Mouse (Mus musculus): ENCODE measurements around the gene Ntng1. TPM values are rescaled to one million over a fixed set of nuclear protein-coding genes. Genes with fewer than 3 reads are reported as not detected.

Ntng1 gene
- not detected in 2 replicates for total RNA-seq (2014; fragmentation: Nextera tagmentation)
- total RNA-seq (2017), result not detected in 2 replicates

DNA sequence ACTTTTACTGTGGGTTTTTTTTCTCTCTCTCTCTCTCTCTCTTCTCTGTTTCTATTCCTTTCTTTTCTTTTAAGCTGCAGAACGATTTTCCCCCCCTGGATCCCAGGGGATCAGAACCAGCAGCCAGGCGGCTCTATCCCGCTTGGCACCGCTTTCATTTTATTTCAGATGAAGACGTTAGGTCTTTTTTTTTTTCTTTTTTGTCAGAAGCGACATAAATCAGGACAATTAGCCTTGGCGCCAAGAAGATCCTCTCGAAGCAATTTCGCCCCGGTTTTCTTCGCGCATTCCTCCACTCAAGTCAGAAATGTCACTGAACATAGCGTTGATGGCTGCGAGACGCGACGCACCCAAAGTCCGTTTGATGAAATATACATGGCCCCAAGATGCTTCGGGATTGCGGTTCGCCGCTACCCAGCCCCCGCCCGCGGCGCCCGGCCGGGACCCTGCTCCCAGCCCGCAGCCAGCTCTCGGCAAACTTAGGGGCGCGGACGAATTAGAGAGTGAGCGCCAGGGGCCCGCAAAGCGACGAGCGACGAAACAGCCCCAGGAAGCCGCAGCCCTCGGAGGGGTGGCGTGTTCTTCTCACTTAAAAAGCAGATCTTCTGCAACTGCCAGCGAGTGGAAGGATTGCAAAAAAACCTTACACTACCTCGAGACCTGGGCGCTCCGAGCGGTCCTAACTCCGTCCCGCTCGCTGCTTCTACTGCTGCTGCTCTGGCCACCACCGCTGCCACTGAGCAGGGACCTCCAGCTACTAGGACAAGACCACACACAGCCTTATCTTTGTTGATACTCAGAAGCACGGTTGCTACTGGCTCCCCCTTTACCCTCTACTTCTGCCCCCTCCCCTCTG is at the start of gene Ntng1:
Gene Ntng1 (minus strand): TSS at position 806 of the 856 bp plus-strand sequence.
- ATAC-seq (replicated peaks; ENCODE audit: poor library complexity, severe bottlenecking), result peak; percentile 58

DNA sequence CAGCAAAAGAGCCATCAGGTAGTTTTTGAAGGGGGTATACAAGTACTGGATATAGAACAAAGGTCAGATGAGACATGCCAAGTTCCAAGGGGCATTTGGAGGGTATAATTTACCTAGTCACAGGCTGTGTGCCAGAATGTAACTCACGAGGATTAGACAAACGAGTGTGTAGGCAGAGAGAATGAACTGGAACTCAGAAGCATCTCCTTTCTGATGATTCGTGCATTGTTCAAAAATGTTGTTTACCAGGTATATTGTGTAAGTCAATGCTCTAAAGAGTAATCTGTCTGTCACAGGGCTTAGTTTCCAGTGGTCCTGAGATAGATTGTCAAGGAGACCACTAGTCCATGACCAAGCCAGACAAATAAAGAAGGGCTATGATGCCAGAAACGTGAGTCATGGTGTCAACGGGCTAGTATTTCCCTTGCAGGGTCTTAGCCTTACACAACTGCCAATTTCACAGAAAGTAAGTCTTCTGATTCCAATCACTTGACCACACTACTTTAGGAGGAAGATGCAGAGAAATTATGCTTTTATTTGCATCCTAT is 43.7 kb upstream of the Ntng1 start:
- no peak for ATAC-seq (replicated peaks; ENCODE audit: poor library complexity, severe bottlenecking)

DNA sequence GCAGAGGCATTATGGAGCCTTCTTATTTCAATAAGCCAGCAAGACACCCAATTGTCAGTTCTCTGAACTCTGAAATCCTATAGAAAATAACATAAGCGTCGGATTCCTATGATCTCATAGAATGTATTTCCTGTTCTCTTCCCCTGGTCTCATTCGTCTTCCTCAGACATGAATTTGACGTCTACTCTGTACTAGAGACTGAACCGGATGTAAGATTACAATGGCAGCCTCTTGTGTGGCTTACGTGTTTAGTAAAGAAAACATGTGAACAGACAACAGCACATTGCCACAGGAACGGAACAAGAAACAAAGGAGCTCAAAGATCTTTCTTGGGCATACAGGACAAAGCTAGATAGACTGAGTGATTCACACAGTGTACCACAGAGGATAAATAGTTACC is 5.3 kb upstream of the Ntng1 start:
- ATAC-seq (replicated peaks; ENCODE audit: poor library complexity, severe bottlenecking), result no peak

DNA sequence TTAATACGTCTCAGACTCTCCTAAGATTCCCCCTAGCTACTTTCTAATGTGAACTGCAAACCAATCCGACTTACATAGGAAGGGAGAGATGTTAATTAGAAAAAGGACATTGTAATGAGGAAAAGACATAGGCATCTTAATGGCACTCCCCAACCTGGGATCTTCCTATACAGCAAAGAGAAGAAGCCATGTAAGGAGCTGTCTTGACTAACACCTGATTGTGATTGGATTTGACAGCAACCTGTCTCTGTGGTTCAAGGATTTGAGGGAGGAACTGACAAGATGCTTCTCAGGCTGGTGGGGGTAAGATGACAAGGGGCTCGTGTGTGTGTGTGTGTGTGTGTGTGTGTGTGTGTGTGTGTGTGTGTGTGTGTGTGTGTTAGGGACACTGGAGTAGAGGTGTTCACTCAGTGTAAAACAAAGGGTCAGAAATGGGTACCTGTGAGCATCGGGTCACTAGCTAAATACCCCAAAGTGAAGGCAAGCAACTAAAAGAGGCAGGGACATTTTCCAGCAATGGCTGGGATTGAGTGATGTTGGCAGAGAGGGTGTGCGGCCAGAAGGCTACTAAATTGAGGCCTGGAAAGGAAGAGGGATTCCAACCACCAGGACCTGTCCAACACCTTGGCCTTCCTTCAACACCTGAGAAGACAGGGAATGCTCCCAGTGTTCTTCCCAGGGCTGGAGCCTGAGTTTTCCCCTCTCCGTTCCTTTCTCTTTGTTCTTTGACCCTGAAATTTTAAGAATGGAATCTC is 667 bp upstream of the Ntng1 start:
- ATAC-seq (replicated peaks; ENCODE audit: poor library complexity, severe bottlenecking), result no peak

DNA sequence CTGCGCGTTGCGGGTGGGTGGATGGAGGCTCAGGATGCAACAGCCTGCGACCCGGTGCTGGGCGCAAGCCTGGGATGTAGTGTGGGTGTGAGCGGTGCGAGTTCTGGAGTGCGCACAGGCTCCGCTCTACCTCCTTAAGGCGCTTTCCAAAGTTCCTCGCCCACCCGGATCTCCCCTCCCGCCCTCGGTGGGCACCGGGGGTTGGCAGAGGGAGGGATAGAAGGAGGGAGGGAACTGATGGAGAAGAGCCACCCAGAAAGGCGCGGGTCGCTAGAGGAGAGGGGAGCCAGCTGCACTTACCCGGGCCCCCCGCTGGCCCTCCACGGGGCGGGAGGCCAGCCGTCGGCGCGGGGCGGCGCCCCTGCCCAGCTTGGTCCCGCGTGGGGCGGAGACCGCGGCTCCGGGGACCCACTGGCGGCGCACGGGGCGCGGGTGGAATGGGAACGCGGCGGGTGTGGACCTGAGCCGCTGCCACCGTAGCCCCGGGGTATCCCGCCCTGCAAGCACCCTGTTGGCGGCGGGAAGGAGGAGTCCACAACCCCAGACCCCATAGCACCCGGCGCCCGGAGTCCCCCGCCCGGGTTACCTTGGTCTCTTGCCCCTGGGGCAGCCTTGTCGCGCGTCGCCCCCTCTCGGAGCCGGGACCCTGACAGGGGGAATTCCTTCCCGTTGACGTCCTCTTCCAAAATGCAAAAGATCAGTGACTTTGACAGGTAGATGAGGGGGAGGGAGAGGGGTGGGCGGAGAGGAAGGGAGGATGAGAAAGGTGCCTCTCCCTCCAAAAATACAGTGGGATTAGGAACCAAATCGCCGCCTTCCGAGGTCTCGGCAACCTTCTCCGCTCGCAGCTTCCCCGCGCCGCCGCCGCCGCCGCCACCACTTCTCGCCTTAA is 1.3 kb downstream of the Ntng1 start:
- ATAC-seq (replicated peaks; ENCODE audit: poor library complexity, severe bottlenecking), result peak; percentile 43; the same call in 1 of the 2 replicates

DNA sequence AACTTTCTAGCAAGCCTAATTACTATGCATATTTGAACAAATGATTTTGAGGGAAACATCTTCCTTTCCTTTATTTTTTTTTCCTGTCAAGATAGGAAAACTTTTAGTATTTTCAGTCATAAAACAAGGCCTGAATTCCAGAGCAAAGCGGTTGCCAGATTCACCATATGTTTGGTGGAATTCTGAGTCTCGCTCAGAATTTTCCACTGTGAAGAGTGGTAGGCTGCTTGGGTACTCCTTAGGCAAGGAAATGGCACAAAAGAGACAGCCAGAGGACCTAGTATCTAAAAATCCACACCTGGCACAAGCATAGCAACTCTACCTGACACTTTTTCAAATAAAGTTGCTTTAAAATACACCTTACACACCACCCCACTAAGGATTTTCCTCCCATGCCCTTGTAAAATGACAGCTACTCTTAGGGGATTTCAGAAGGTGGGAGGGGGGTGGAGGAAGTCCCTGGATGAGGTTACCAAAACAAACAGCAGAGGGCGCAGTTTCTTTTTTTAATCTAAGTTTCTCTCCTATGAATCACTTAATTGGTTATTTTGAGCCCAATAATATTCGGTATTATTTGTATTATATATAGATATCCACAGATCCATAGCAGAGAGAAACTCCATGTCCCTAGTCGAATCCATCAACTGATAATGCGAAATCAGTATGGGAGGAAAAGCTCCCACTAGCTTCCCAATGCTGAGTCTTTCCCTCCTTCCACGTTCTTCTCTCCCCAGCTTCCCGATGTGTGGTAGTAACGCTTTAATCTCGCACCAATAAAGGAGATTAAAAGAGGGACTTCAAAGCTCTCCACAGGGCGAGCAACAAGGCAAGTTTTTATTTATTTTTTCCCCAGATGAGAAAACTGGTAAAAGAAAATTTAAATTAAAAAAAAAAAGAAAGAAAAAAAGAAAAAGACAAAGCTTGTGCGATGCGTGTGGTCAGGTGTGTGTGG is 2.2 kb downstream of the Ntng1 start:
- peak; percentile 57 for ATAC-seq (replicated peaks; ENCODE audit: poor library complexity, severe bottlenecking)

DNA sequence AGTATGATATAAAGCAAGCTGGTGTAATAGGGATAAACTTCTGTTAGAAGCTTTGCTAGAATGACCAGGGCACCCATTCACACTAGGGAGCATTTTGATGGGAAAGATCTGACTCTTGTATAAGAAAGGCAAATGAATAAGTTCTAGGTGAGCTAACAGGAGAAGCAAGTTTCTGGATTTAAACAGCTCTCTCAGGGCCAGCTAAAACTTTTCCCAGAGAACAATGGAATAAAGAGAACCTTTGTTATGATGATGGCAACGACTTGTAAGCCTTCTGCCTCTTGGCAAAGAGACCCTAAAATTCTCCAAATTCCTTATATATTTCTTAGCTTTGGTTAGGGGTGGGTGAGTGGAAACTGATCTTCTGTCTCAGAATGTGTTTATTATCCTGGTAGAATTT is 7.7 kb downstream of the Ntng1 start:
- no peak for ATAC-seq (replicated peaks; ENCODE audit: poor library complexity, severe bottlenecking)

DNA sequence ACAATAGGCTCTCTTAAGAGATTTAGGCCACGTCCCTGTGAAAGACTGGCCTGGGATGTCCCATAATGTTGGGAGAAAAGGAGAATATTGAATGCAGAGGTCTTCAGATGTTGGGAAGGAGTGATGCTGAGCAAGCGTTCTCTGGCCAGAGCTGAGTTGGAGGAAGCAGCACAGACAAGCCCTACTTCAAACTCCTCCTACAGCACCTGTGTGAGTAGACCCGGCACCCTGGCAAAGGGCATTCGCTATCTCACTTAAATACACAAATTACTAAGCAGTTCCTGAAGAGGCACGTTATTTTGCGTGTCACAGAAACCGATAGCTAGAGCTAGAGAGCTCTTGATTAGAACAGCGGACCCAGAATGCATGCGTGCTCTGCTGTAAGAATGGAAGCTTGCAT is 10.7 kb downstream of the Ntng1 start:
- ATAC-seq (replicated peaks; ENCODE audit: poor library complexity, severe bottlenecking), result no peak

DNA sequence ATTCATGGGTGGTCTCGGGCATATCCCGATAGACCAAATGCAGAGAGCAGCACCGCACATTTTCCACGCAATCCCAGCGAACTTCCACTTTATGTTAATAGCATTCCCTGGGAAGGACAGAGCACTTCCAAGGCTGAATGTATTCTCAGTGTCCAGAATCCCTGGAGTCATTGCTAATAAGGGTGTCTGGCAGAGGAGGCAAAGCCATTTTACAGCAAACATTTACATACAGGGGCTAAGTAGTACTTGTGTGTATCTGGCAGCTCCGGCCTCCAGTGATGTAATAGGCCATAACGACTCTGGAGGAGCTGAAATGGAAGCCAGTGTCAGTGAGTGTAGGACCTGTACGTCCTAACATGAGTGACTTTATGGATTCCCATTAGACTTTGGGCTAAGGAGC is 11.5 kb downstream of the Ntng1 start:
- no peak for ATAC-seq (replicated peaks; ENCODE audit: poor library complexity, severe bottlenecking)

DNA sequence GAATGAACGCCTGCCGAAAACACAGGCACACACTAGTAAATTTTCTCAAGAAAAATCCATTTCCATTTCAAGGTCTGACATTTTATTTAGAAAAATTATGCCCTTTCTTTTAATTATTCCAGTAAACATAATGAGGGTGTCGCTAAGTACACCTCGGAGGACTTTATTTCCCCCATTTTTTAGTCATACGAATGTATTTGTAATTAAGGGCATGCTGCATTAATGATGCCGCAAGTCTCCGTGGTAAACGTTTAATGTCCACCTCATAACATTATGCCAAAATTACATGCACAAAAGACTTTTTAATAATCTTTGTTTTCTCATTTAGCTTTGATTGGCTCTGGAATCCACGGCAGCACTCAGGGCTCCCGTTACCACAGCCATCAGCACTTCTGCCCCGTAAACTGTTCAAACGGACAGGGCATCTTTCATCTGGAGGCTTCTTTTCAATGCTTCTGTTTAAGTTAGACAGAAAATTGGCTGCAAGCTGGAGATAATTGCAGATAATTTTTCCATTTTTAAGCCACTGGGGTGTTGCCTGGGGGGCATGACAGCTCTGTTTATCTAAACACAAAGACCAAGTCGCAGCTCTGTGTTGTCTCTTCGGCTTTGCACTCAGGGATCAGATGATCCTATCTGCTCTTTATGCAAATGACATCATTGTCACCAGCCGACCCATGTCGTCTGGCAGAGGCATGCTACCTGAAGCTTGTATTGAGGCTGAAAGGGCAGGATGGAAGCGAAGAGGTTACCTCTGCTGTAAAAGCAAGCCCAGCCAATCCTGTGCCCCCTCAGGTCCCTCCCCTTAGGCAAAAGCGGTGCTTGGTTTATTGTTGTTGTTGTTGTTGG is 12.5 kb downstream of the Ntng1 start:
- no peak for ATAC-seq (replicated peaks; ENCODE audit: poor library complexity, severe bottlenecking)

DNA sequence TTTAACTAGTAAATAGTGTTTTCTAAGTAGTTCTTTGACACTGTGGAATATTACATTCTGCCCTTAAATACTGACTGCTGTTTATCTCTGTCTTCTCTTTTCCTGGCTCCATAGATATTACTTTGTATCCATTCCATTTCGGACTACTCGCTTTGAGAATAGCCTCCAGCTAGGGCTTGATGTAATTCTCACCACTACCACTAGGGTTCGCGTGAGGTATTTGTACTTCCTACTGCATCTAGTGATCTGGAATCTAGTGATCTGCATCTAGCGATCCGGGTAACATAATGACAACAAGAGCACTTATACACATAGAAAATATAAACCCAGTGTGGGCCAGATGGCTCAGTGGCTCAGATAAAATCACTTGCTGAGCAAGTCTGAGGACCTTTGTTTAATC is 14.2 kb downstream of the Ntng1 start:
- ATAC-seq (replicated peaks; ENCODE audit: poor library complexity, severe bottlenecking), result peak; percentile 48; the same call in 1 of the 2 replicates

DNA sequence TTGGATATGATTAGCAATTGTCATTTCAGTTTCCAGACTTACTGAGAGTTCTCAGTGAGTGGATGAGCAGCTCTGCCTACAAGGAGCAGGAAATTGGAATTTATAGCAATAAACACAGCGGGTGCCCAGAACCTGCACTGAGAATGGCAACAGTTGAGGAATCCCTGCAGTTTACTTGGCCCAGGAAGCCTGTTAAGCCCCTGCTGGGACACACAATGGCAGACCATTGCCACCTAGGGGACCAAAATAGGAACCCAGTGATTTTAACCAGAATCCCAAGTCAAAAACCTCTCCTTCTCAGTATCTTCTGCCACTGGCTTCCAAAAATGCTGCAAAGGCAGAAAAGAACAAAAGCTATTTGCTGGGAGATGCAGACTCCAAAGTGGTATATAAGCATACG is 37.8 kb downstream of the Ntng1 start:
- no peak for ATAC-seq (replicated peaks; ENCODE audit: poor library complexity, severe bottlenecking)

DNA sequence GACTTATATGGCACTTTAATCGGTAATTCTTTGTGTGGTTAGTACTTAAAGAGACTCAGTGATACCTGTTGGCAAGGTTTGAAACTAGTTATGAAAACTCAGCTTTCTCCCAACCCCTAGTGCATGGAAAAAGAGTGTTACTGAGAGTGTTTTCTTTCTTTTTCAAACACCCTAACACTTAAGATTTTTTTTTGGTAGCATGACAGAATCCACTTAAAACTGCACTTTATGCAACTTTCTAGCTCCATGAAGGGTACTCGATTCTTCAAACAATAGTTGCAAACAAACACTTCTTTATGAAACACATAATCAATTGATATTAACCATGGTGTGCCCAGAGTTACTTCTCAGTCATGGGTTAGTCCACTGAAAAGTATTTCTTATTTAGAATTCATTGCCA is 49.4 kb downstream of the Ntng1 start:
- ATAC-seq (replicated peaks; ENCODE audit: poor library complexity, severe bottlenecking), result no peak

DNA sequence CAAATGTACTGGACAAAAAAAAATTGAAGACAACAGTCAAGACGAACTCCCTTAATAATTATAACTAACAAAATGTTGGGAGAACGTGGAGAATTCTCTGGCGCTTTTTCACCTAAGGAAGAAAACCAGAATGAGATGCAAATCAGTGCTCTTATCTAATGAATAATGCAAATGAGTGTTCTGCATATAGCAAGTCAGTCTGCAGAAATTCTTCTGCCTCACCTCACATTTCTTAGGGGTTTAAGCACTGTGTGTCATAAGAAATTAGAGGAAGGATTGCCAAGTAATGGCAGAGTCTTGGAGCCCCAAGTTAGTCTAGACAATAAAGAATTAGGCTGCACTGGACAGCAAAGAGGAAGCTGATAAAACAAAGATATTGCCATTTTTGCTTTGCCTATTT is 49.8 kb downstream of the Ntng1 start:
- no peak for ATAC-seq (replicated peaks; ENCODE audit: poor library complexity, severe bottlenecking)

DNA sequence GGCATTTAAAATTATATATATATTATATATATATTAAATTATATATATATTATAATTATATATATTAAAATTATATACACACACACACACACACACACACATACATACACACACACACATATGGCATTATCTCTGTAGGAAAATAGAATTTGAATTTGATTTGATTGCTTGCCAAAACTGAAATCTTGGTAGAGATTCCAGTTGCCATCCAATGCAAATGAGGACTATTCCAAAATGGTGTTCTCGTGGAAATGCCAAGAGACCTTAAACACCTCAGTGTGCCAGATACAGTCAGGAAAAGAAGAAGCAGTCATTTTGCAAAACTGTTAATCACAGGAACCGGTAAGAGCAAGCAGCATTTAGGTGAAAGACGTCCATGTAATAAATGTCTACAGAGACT is 51.3 kb downstream of the Ntng1 start:
- no peak for ATAC-seq (replicated peaks; ENCODE audit: poor library complexity, severe bottlenecking)

DNA sequence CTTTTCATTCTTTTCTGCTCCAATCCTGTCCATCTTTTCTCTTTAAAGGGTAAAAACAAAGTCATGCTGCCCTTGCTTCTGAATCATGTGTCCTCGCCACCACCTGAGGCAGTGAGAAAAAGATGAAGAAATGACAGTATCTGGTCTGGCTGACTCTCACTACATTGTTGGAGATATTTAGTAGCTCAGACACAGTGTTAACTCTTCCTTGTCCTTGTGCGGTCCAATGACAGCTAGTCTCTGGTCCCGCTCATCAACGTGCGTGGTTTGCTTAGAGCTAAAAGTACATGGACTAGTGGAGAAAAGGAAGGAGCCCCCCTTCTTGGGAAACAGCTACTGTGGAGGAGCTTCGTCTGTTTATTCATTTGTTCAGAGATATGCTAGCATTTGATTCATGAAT is 56.6 kb downstream of the Ntng1 start:
- ATAC-seq (replicated peaks; ENCODE audit: poor library complexity, severe bottlenecking), result no peak

DNA sequence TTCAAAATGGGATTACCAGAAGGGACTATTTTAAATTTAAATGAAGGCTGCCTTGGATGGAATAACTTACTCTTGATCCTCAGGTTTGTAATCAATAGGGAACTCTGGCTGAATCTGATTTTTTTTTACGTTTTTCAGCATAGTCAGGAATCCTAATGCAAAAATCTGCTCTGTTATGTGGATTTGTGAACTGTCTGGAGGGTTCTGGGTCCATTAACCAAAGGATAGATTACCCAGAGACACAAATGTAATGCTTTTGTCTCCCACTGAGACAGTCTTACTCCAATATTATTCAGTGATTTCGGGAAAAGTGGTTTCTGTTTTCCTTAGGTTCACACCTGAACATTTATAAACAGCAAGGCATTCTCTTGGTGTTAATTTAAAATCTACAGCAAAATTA is 58.5 kb downstream of the Ntng1 start:
- ATAC-seq (replicated peaks; ENCODE audit: poor library complexity, severe bottlenecking), result no peak

DNA sequence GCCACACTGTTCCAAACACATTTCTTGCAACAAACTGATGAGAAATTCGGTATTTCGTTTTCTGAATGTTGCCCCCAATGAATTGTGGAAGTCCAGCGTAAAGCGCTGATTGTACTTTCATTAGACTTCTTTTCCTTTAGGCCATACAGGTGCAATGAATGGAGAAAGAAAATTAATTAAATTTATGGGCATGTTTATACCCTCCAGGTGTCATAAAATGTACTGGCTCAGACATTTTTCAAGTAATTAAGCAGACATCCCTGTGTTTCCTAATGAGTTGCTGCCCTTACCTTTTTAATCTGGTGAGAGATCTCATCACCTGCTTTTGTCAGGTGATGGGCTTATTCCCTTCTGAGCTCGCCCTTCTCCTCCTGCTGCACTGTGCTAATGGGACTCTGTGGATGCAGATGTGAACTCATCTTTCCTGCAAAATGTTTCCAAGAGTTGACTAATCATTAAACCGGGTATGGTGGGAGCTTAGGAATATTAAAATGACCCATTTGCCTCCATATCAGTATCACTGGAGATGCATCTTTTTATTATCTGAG is 79.0 kb downstream of the Ntng1 start:
- ATAC-seq (replicated peaks; ENCODE audit: poor library complexity, severe bottlenecking), result no peak
